Mouse (Mus musculus) adrenal gland, postnatal 36 days (tissue): Measurements from ENCODE around the gene Fzd4. TPM values are rescaled to one million over a fixed set of nuclear protein-coding genes. Genes with fewer than 3 reads are reported as not detected.

ENCODE experiments used
- DNase-seq, 2 experiments: peaks; one replicate each; pipeline ENCODE4 v3.0.0; 2021; ENCODE audit warnings: mixed read lengths in 1 of 2
- total RNA-seq, 2 experiments: library from RNA; stranded (reverse); gene quantifications; 2 replicates each; pipeline ENCODE4 v1.2.3; 2021

The Fzd4 gene
- total RNA-seq, 2 experiments from 2014 or later: 41.2 to 43.4 TPM

DNA sequence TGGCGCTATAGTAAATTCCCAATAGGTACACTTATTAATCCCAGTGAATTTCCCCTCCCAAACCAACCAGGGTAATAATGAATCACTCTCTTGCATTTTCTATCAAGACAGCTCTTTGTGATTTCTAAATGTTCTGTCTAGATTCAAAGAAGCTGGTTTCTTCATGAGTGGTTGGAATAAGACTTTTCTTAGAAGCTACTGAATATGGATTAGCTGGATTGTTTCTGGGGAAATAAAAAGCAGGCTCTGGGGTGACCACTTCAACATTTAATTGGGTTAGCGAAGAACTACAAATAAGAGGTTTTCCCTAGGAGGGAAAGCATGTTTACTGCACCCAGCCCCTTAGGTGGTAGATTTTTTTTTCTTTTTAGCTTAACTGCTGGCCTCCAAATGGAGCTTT, 3.4 kb upstream of the Fzd4 start:
- no peak for DNase-seq

DNA sequence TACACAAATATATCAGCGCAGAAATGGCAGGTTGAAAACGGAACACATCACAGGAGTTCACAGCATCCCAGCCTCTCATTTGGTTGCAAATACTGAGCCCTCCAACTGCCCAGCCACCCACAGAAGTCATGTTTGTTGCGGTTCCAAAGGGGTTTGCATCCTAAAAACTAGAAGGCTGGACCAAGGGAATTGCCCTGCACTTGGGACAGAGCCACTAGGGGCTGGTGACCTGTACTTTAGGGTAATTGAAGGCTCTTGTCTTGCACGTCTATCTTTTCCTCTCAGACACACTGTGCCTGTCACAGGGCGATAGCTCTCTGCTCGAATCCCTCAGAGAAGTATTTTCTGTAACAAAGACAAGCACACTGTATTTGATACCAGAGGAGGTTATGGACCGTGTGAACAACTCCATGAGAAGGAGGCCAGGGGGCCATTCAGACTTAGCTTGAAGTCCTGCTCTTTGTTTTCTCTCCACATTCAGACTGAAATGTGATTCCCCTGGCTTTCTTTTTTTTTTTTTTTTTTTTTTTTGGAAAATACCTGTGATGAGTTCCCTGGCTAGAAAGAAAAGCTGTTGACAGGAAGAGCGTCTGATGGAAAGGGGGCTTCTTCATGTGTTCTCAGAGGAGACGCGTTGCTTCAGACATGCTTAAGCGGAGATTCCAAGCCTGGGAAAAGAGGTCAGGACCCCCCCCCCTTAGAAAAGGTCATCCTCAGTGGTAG, 2.9 kb upstream of the Fzd4 start:
- DNase-seq: no peak

- DNase-seq: no peak
Observed at GRCm38 (mm10) chr7:89401936-89402335, 2.2 kb upstream of the Fzd4 start.

- DNase-seq: peak; percentile 83 to 91
Observed at GRCm38 (mm10) chr7:89403053-89403972, 842 bp upstream of the Fzd4 start.

- DNase-seq: peak; percentile 33 to 59
Observed at GRCm38 (mm10) chr7:89404734-89405440, 732 bp downstream of the Fzd4 start.

DNA sequence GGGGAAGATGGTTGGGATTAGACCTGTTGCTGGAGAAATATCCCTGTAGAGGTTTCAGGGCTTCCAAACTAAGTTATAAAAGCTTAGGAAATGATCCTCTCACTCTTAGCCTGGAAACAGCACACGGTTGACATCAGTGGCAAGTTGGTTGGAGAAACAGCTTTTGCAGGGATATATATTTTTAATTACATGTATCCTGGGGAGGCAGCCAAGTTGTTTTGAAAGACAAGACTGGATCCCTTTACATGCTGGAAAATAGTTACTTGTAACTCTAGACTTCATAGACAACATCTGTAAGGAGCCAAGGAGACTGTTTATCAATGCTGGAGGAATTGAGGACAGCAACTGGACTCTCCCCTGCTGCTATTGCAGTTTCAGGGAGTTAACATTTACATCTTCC, 1.9 kb downstream of the Fzd4 start:
- DNase-seq: no peak

- DNase-seq: no peak
Observed at GRCm38 (mm10) chr7:89407006-89407940, 3.1 kb downstream of the Fzd4 start.

DNA sequence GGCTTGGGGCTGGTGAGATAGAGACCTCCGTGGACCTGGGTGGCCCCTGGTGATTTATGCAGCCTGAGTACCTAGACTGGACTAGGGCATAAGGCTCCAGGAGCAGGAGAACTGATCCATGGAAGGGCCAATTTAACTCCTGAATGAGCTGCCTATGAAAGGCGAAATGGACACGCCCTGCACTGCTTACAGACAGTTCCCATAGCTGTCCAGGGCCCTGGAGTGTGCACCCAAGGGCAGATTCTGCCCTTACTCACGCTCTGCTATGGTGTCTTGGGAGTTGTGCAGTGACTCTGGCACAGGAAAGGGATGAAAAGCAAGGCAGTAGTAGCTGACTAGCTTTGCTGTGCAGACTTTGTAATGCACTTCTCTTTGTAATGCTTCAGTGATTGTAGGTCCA, 6.1 kb downstream of the Fzd4 start:
- no peak for DNase-seq

DNA sequence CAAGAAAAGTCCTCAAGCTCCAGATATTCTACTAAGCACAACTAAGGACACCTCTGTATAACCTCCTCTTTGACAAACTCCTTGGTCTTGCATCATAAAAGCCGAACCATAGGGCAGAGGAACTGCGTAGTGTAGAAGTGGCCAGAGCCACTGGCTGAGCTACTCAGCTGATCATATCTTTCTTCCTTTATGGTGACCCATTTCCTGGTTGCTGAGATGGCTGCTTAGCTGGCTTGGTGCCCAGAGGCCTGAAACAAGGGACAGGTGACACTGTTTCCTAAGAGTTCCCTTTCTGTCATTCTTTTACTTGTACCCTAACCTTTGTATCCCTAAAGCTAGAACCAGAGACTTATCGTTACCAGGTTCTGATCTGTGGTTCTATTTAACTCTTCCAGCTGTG, 7.2 kb downstream of the Fzd4 start:
- DNase-seq: peak in 1 of 2 experiments; percentile 44

GRCm38 (mm10) chr7:89412094-89412493, 7.9 kb downstream of the Fzd4 start:
- no peak for DNase-seq

DNA sequence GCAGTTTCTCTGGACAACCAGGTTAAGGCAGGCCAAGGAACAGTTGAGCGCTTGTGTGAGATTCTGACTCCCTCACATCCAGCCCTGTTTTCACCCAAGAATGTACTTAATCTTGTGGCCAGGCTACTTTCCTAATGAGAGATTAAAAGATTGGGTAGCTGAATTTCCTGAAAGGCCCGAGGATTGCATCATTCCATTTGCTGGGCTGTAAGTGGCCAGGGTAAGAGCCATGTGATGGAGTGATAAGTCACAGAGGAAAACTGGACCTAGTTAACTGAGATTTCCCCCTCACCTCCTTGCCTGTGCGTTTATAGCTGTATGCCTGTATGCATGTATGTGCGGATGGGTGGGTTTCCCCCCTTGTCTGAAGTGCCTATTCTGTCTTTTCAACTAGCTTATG, 11.9 kb downstream of the Fzd4 start:
- no peak for DNase-seq

DNA sequence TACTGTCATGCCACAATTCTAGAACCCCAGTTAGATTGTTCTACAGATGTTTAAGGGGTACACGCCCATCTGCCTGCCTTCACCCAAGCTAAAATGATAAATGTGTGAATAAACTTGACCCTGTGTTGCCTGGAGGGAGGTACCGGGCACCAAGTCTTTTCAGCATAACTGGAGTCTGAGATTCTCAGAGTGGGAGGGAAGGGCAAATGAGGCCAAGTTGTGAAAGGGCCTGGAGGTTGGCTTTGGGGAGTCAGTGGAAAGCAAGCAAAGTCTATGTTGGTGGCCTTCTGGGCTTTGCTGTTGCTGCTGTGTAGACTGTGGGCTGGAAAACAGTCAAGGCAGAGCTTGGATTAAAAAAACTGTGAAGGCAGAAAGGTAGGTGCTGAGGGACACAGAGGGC, 13.6 kb downstream of the Fzd4 start:
- DNase-seq: peak in 1 of 2 experiments; percentile 39

DNA sequence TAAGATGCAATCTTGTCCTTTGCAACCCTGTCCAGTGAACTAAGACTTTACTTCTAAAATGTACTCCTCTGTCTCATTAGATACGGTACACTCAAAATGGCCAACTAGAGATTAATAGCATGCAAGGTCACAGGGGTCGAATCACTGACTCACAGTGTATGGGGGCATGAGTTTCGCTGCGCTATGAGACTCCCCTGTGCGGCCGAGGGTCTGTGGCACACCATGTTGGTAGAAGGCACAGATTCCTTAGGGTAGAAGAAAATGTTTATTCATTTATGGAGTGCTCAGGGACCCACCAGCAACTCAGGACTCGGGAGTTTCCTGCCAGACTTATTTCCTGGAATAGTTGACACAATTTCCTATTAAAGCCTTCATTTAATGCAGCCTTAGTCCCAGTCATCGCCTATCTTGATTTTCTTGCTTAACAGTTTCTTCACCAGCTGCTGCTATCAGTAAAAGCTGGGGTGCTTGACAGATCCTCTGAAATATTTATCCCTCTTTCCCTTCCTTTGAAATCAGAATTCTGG, 14.0 kb downstream of the Fzd4 start:
- DNase-seq: no peak

DNA sequence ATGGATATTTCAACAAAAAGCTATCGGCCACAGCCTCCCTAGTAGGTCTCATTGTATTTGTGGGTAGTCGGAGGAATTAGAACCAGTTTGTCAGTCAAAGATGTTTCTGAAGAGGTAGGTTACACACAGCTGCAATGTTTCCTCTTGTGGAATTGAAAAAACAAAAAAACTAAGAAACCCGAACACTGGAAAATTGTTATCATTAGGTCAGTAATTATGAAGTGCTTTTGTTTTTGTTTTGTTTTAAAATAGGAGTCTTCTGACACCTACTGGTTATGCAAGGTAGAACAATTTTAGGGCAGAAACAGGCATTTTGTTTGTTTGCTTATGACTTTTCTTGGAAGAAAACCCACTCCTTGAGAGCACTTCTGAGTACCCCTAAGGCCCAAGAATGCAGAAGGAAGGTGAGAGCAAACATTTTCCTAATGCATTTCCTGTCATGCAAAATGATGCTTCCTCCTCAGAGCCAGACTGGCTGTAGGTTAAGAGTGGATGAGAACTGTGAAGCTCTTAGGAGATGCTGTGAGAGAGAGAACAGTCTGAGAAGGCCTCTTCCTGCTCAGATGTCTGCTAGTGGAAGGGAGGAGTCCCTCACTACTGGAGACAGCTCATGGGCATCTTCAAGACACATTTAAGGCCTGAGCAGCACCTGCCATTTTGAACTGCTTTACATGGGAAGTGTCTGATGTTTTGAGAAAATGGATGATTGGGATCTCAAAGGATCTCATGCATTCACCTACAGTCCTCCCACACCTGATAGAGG, 14.9 kb downstream of the Fzd4 start:
- no peak for DNase-seq

- DNase-seq: no peak
Observed at GRCm38 (mm10) chr7:89421294-89421693, 17.1 kb downstream of the Fzd4 start.

DNA sequence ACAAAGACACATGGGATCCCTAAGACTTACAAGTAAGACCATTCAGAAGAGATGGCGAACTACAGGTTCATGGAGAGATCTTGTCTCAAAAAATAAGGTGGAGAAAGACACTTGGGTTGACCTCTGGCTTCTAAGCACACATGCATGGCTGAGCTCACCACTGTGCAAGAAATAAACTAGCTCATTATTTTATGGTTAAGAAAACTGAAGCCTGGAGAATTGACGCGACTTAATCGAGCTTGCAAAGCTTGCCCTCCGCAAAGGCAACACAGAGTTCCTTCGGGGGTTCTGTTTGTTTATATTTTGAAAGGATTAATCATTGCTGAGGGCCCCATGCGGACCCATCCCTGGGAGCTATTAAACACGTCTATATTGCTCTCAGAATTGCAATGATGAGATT, 18.5 kb downstream of the Fzd4 start:
- no peak for DNase-seq

- DNase-seq: peak in 1 of 2 experiments; percentile 20
Observed at GRCm38 (mm10) chr7:89423194-89423593, 19.0 kb downstream of the Fzd4 start.

- no peak for DNase-seq
Observed at GRCm38 (mm10) chr7:89423688-89424255, 19.6 kb downstream of the Fzd4 start.

- no peak for DNase-seq
Observed at GRCm38 (mm10) chr7:89424659-89425058, 20.5 kb downstream of the Fzd4 start.
